Mouse (Mus musculus) olfactory bulb, adult 2 months (tissue): ENCODE data around the gene Prune1.

ENCODE experiments used
- CTCF ChIP-seq: fragments of 200-500 bp; IDR thresholded peaks from 2 replicates; pipeline ENCODE4 v1.5.1; 2012; ENCODE audit warnings: low read depth, mild to moderate bottlenecking, low read length, moderate library complexity; ENCODE audit not compliant: insufficient read depth
- POLR2A ChIP-seq: fragments of 200-500 bp; IDR thresholded peaks from 2 replicates; pipeline ENCODE4 v1.6.1; 2012; ENCODE audit warnings: mild to moderate bottlenecking, low read depth, low read length, moderate library complexity; ENCODE audit not compliant: insufficient read depth

DNA sequence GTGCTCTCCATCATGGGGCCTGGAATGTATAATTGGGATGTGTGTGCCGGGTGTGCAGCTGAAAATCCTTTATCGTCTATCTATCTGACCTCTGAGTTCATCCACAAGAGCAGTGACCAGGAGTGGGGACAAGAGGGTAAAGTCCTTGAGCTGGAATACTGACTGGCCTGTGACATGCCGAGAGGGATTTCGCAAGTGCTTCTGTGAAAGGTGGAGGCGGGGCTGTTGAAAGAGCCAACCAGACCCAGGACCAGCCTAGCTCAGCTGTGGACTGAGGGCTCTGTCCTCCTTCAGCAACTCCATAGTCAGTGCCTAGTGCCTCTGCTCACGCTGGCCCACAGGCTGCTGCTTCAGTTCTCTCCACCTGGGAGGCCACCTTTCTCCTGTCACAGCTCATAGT is 36.7 kb upstream of the Prune1 start:
- TF ChIP-seq POLR2A (no peak), CTCF (no peak)
